Mouse (Mus musculus) heart, postnatal 0 days (tissue): ENCODE measurements around the gene Dip2b.

Experiments used
- CTCF ChIP-seq: IDR thresholded peaks from 2 replicates; pipeline ENCODE4 v1.5.1; 2016; ENCODE audit warnings: antibody characterized with exemption, control low read depth, low read depth
- EP300 ChIP-seq: IDR thresholded peaks from 2 replicates; pipeline ENCODE4 v1.6.1; 2016; ENCODE audit warnings: antibody characterized with exemption, low read depth

GRCm38 (mm10) chr15:100158985-100159384, 120.5 kb downstream of the Dip2b start:
- TF ChIP-seq EP300: no peak
- no peak for TF ChIP-seq CTCF
